Mouse (Mus musculus): ENCODE data around the gene Tgfb3.

Gene Tgfb3

GRCm38 (mm10) chr12:86078176-86078552 is 677 bp downstream of the Tgfb3 start:
- no peak for DNase-seq

- DNase-seq = no peak
These were observed 1.1 kb downstream of the Tgfb3 start for GRCm38 (mm10) chr12:86077736-86078135.

GRCm38 (mm10) chr12:86077322-86077721 is 1.5 kb downstream of the Tgfb3 start:
- no peak for DNase-seq

- DNase-seq = no peak
These were observed 2.4 kb downstream of the Tgfb3 start for GRCm38 (mm10) chr12:86076321-86076901.

GRCm38 (mm10) chr12:86075358-86075757 is 3.5 kb downstream of the Tgfb3 start:
- no peak for DNase-seq

- no peak for DNase-seq
These were observed 4.2 kb downstream of the Tgfb3 start for GRCm38 (mm10) chr12:86074681-86075080.

- no peak for DNase-seq
These were observed 7.4 kb downstream of the Tgfb3 start for GRCm38 (mm10) chr12:86071432-86071831.

- DNase-seq = no peak
These were observed 14.0 kb downstream of the Tgfb3 start for GRCm38 (mm10) chr12:86064796-86065195.

- DNase-seq = no peak
These were observed 19.5 kb downstream of the Tgfb3 start for GRCm38 (mm10) chr12:86059341-86059740.

GRCm38 (mm10) chr12:86057516-86057915 is 21.3 kb downstream of the Tgfb3 start:
- no peak for DNase-seq

- no peak for DNase-seq
These were observed 21.9 kb downstream of the Tgfb3 start for GRCm38 (mm10) chr12:86056976-86057375.

- DNase-seq = no peak
These were observed 23.5 kb downstream of the Tgfb3 start for GRCm38 (mm10) chr12:86055306-86055705.

- DNase-seq = no peak
These were observed 27.4 kb downstream of the Tgfb3 start for GRCm38 (mm10) chr12:86051477-86051876.

GRCm38 (mm10) chr12:86049813-86050212 is 29.0 kb downstream of the Tgfb3 start:
- DNase-seq = no peak

GRCm38 (mm10) chr12:86047376-86047775 is 31.5 kb downstream of the Tgfb3 start:
- DNase-seq = no peak

- no peak for DNase-seq
These were observed 32.1 kb downstream of the Tgfb3 start for GRCm38 (mm10) chr12:86046776-86047175.

- DNase-seq = no peak
These were observed 32.7 kb downstream of the Tgfb3 start for GRCm38 (mm10) chr12:86046141-86046540.

- DNase-seq = no peak
These were observed 39.1 kb downstream of the Tgfb3 start for GRCm38 (mm10) chr12:86039751-86040150.

- DNase-seq = no peak
These were observed 39.8 kb downstream of the Tgfb3 start for GRCm38 (mm10) chr12:86039078-86039477.

- no peak for DNase-seq
These were observed 41.5 kb downstream of the Tgfb3 start for GRCm38 (mm10) chr12:86037235-86037921.

GRCm38 (mm10) chr12:86036368-86037166 is 42.3 kb downstream of the Tgfb3 start:
- no peak for DNase-seq

GRCm38 (mm10) chr12:86035586-86035985 is 43.3 kb downstream of the Tgfb3 start:
- no peak for DNase-seq

GRCm38 (mm10) chr12:86030932-86031331 is 47.9 kb downstream of the Tgfb3 start:
- DNase-seq = no peak

- no peak for DNase-seq
These were observed 51.1 kb downstream of the Tgfb3 start for GRCm38 (mm10) chr12:86027747-86028146.

Data from spleen, adult 18-20 months (tissue).